Mouse (Mus musculus) C2C12 (cell line): ENCODE data around the gene Ubc.

Experiments used
- CTCF ChIP-seq: IDR thresholded peaks from one replicate; pipeline ENCODE4 v1.5.1; 2011; ENCODE audit not compliant: control insufficient read depth, insufficient read depth, insufficient read length
- MAX ChIP-seq: IDR thresholded peaks from one replicate; pipeline ENCODE4 v1.6.1; 2011; ENCODE audit warnings: mild to moderate bottlenecking, control low read depth

DNA sequence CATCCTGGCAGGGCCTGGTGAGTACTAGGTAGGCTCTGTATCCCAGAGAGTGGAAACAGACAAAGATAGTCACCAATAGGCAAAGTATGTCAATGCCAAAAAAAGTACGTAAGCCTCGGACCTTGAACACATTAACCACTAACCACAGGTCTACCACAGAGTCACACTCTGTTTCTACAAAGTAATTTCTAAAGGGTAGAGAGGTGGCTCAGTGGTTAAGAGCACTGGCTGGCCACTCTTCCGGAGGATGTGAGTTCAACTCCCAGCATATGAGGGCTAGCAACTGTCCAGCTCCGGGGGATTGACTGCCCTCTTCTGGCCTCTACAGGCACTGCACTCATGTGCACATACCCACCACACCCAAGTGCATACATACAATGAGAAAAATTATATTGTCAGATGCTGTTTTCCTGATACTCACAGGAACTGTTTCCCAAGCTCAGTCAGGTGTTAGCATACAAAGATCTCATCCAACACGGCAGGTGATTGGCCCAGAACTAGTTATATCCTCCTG, 37.2 kb downstream of the Ubc start:
- TF ChIP-seq MAX (no peak), CTCF (no peak)
